Mouse (Mus musculus): ENCODE measurements at regions not wholly inside any gene's neighbourhood (a gene's known extent, or its start where the extent isn't known, plus 50 kb on each side); places are given as distances from the start of the nearest gene placed in this dataset.

- ATAC-seq (ENCODE audit: insufficient number of reproducible peaks, low FRiP score, low TSS enrichment) = no peak
Observed at GRCm38 (mm10) chr6:91617685-91618084, 66.2 kb upstream of the Slc6a6 start.

GRCm38 (mm10) chr6:91619009-91619408, 64.8 kb upstream of the Slc6a6 start:
- ATAC-seq (ENCODE audit: insufficient number of reproducible peaks, low FRiP score, low TSS enrichment) = no peak

- no peak for ATAC-seq (ENCODE audit: insufficient number of reproducible peaks, low FRiP score, low TSS enrichment)
Observed at GRCm38 (mm10) chr6:91619735-91620732, 63.8 kb upstream of the Slc6a6 start.

GRCm38 (mm10) chr6:91621437-91621836, 62.4 kb upstream of the Slc6a6 start:
- ATAC-seq (ENCODE audit: insufficient number of reproducible peaks, low FRiP score, low TSS enrichment) = no peak

GRCm38 (mm10) chr6:91622425-91622824, 61.4 kb upstream of the Slc6a6 start:
- ATAC-seq (ENCODE audit: insufficient number of reproducible peaks, low FRiP score, low TSS enrichment) = no peak

GRCm38 (mm10) chr6:91623646-91624045, 60.2 kb upstream of the Slc6a6 start:
- no peak for ATAC-seq (ENCODE audit: insufficient number of reproducible peaks, low FRiP score, low TSS enrichment)

GRCm38 (mm10) chr6:91629230-91629629, 54.6 kb upstream of the Slc6a6 start:
- ATAC-seq (ENCODE audit: insufficient number of reproducible peaks, low FRiP score, low TSS enrichment) = no peak

GRCm38 (mm10) chr6:91631261-91631660, 52.6 kb upstream of the Slc6a6 start:
- no peak for ATAC-seq (ENCODE audit: insufficient number of reproducible peaks, low FRiP score, low TSS enrichment)
